Mouse (Mus musculus): ENCODE data around the gene Rassf2.

Rassf2 gene

DNA sequence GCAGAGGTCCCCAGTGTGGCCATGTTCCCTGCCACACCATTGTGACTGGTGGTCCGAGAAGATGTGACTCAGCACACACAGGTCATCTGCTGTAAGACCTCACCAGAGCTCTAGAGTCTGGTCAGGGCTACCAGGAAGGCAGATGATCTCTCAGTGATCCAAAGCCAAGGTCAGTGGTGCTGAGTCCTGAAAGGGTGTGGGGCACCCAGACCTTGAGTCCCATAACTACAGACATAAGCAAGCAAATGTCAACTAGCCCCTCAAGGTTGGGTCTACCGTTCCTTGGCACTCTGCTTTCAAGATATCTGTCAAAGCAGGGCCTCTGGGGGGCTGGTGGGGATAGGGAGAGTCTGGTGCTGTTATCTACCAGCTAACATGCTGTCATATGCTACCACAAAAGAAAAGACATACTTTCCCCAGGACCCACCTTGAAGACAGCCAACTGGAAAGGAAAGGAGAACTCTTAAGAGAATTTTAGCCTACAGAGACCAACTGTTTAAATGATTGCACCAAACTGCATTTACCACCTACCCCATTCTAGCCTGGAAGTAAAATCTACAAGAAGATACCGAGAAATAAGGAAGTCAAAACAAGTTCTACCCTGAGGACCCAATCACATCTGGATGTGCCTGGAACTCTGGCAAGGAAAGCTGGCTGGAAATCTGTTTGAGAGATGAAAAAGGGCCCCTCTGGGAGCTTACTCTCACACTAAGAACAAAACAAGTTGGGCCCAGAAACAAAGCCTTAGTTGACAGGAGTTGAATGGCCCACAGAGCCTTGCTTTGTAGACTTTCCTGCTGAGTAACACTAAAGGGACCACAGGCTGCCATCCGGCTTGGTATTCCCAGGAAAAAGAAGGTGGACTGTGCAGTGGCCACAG lies 4.8 kb upstream of the Rassf2 start:
- no peak for DNase-seq (ENCODE audit: low read depth, low spot score)

DNA sequence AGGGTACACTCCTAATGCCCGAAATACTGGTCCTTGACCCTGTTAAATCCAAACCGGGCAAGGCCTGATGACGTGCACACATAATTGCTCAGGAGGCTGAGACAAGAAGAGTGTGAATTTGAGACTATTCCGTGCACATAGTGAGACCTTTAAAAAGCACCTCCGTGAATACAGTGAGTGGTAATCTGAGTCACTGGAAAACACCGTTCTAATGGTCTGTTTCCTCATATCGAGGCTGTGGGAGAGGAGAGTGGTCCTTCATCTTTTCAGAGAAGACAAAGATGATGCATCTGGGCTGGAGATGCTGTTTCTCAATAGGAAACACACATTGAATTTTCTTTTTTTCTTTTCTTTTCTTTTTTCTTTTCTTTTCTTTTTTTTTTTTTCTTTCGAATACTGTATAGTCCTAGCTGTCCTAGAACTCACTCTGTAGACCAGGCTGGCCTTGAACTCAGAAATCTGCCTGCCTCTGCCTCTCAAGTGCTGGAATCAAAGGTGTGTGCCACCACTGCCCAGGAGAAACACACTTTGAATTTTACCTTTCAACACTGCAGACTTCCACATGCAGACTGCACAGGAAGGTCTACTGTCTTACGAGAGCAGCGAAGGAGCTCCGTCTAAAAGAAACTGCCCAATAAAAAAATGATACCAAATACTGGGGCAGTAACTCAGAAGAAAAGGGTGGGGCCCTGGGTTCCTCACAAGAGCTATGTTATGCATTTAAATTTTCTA lies 1.5 kb upstream of the Rassf2 start:
- no peak for DNase-seq (ENCODE audit: low read depth, low spot score)

DNA sequence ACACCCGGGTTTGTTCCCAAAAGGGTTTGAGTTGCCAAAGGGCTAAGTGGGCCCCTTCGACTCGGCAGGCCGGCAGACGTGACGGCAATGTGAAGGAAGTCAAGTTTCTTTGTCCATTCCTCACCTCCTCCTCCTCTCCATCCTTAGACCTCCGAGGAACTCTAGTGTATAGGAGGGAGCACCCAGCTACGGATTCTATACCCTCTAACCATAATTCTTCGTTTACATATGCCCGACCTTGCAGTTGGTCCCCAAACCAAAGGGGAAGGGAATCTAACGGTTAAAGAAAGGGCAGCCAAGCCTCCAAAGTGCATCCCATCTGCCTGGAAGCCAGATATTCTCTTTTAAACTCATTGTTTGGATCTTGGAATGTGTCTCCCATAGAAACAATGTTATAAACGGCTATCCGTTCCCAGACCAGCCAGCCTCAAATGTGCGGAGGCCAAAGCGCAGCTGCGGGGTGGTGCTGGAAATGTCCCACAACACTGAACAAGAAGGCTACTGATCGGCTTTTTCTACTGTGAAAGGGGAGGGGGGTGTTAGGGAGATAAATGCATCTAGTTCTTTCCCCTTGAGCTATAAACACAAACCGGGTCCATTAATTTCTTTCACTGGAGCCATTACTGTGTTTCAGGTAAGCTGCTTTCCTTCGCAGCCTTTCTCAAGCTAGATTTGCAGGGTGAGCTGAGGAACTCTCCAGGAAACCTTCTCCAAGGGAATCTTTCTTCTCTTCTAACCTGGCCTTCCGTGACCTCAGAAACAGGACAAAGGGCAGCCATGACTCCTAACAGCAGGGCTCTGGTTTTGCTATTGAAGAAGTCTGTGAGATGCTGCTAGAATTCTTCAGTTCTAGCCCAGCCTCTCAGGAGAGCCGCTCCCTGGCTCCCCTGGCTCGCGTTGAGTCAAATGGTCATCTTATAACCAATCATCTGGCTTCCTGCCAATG lies 633 bp upstream of the Rassf2 start:
- no peak for DNase-seq (ENCODE audit: low read depth, low spot score)

DNA sequence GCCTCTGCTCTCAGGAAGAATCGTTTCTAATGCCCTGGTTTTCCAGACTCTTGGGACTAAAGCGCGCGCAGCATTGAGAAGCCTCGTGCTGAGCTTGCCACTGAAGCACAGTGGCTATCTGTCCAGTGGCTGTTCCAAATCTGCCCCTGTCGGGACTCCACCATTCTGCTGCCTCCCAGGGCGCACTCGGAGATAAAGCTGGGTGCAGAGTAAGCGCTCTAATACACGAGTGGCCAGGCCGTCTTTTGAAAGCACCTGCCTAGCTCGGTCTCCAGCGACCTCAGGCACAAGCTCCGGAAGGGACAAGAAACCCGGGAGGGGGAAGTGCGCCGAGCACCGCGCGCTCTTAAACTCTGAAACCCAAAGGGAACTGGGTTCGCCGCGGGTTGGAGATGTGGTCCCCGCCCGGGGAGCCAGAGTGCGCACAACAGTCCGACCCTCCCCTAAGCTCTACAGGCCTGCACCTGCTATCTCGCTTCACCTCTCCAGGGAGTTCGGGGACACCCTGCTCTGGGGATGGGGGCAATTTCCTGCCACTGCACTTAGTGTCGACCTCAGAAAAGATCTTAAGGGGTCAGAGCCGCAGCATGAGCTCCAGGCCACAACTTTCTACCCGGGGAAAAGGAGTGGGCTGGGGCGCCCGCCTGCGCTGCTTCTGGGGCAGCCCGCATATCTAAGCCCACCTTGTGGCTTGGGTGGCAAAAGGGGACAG lies 1.0 kb downstream of the Rassf2 start:
- no peak for DNase-seq (ENCODE audit: low read depth, low spot score)

DNA sequence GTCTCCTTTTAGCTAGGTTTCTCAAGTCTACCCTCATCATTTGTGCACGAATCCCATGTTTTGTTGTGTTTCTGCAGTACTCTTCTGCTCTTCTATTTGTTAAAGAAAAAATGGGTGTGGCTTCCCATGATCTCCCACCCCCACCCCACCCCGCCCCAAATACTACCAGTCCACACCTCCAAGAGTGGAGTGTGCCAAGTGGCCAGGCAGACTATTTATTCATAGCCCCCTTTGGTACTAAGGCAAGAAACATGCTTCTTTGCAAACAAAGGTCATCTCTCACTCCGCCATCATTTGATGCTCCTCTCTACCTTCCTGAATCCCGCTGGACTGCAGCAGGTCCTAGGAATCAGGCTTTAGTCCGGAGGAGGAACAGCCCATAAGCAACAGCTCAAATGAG lies 2.0 kb downstream of the Rassf2 start:
- no peak for DNase-seq (ENCODE audit: low read depth, low spot score)

DNA sequence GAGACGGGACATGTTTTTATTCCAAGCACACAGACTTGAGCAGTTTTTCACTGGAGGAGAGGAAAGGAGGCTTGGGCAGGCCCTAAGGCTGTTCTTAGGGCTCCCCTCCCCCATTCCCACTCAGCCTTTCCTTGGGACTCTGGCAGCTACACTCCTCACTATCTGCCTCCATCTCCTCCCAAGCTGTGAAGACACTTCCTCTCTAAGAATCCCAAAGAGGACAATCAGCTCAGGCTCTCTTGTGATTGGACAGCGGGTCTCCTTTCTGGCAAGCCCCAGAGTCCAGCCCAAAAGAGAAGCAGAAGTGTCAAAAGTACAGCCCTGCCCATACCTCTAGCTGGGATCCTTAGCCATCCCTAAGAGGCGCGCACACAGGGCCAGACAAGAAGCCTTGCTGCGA lies 2.7 kb downstream of the Rassf2 start:
- no peak for DNase-seq (ENCODE audit: low read depth, low spot score)

DNA sequence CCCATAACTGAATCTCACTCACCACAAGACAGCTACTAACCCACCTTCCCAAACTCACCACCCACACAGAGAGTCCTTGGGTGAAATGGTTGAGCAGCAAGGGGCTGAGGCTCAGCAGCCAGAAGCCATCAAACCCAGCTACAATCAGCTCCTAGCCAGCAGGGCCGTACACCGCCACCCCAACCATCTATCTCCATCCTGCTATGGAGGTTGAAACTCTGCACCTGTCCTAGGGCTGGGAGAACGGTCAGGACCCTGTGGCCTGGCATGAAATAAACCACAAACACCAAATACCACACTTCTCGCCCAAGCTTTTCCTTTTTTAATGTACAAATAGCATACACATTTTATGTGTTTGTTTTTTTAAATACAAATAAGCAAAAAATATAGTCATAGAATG lies 6.0 kb downstream of the Rassf2 start:
- no peak for DNase-seq (ENCODE audit: low read depth, low spot score)

DNA sequence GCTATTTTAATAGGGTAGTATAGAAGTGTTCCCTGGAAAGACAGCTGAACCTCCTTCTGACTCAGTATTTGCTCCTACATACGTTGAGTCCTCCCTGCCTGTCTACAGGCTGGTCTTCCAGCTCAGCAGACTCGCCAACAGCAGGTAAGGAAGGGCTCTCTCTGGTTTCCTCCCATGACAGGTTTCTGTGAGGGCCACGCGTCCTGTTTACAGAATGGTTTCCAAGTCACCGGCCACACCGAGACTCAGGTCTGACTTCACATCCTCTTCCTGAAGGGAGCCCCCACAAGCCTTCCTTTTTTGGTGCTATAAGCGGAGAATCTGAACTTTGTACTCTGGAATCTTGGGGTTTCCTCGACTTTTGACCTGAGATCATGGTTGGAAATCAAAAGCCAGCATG lies 7.4 kb downstream of the Rassf2 start:
- DNase-seq (ENCODE audit: low read depth, low spot score): no peak

DNA sequence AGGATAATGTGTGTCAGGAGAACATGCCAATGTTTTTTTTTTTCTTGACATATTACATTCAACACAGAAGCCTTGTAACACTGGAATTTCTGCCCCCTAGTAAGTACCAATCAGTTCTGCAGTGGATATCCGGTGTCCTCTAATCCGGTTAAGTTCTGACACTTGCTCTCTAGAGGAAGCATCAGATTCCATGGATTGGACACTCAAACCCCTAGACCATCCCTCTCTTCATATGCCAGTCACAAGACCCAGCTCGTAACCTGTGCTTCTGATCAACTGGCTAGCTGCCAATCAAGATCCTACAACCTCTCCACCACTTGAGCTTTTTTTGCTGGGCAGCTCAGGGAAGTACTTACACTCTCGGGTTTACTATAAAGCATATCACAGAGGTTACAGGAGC lies 8.4 kb downstream of the Rassf2 start:
- no peak for DNase-seq (ENCODE audit: low read depth, low spot score)

DNA sequence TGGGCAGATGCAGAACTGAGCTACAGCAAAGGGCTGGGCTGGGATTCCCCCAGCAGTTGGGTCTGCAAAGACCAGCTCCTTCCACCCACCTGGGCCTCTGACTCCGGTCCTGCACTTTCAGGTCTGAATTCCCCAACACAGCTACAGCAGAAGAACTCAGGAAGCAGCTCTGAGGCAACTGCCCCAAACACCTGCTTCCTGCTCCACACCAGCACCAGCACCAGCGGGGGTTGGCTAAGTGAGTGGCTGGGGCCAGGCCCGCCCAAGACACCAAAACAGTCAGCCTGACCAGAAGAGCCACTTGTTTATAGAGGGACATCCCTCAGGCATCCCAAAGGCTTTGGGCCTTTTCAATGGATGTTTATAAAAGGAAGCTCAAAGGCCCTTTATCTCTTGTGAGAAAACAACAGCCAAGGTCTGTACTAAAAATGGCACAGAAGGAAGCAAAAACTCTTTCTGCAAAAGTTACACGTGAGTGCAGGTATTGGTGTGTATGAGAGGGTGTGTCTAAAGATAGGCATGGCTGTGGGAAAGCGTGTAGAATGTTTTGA lies 9.0 kb downstream of the Rassf2 start:
- no peak for DNase-seq (ENCODE audit: low read depth, low spot score)

DNA sequence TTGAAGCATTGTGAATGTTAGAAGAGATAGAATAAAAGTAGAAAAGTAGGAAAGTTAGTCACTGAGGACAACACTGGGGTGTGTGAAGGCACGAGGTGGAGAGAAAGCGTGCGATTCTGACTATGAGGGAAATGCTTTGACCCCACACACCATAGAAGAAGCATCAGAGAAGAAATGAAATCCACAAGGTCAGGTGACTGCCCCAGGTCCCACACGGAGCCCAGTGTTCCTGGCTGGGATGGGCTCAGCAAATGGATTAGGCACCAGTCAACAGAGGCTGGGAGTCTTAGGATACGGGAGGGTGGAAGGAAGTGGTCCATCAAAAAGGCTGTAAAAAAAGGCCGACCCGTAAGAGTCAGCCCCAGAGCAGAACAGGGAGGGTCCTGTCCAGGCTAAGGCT lies 9.6 kb downstream of the Rassf2 start:
- DNase-seq (ENCODE audit: low read depth, low spot score): no peak

DNA sequence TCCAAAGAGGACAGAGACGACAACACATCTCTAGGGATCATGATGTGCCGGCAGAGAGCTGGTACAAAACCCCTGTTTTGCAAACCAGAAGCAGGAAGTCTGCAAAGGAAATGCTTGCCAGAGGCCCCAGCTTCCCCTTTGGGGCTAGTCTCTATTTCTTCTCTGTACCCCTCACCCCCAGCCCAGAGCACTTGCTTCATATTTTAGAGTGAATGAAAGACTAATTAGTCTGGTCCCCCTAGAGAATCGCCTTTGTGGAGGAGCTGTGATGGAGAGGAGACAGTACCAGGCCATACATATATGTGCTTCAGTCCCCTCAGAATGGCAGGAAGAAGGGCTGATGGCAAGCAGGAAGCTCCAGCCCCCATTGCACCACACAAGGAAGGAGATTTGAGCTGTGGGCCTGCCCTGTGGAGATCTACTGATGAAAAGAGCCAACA lies 10.7 kb downstream of the Rassf2 start:
- no peak for DNase-seq (ENCODE audit: low read depth, low spot score)

DNA sequence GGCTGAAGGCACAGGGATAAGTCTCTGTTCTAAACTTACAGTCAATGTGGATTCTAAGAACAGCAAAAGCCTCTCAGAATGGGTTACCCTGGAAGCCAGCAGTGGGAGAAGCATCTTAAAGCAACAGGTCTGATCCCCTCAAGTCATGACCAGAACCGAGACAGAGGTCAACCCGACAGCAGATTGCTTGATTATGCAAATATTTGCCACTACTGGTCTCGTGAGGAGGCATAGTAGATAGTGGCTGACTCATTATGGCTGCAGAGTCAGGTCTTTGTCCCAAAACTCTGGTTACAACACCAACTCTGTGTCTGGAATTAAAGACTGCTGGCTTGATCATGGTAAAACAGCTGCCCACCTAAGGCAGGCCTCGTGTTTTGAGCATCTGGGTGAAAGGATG lies 11.9 kb downstream of the Rassf2 start:
- no peak for DNase-seq (ENCODE audit: low read depth, low spot score)

DNA sequence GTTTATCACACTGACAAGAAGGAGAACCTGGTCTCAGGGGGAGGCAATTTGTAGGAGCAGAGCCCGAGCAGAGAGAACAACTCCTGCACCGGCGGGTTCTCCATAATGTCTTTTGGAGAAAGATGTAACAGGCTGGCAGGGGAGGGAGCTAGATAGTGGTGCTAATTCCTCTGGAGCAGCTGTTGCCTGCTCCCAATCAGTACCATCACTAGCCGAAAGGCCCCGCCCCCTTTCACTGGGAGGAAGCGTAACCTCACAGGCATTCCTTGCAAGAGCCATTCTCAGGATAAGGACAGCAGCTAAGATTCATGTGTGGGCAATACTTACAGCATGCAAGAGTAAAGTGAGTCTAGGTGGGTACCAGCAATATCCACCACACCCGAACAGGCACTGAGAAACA lies 12.4 kb downstream of the Rassf2 start:
- DNase-seq (ENCODE audit: low read depth, low spot score): no peak

DNA sequence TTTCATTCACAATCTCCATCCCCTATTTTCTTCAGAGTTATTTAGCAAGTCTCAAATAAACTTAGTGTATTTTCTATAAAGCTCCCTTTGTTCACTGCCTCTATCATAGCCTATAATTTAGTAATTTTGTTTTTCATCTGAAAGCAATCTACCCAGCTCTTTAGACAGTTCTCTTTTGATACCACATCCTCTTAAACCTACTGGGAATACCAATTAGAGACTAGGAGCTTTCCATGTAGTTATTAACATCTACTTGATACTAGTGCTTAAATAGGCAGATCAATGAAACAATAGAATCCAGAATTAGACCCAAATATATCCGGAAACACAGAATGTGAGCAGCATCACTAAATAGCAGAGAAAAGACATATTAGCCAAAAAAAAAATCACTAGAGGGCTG lies 14.0 kb downstream of the Rassf2 start:
- DNase-seq (ENCODE audit: low read depth, low spot score): no peak

DNA sequence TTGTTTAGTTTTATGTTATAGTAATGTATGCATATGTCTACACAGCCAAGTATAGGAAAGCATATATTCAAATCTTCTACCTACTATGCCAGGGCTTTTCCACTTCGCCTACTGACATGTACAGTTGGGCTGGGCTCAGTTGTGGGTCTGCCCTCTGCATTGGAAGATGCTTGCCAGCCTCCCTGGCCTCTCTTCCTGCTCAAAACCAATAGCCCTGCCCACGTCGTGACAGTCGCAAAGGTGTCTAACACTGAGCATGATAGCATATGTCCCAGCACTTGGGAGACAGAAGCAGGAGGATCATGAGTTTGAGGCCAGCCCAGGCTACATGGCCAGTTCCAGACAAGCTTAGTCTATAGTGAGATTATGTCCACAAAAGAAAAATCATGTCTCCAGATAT lies 16.9 kb downstream of the Rassf2 start:
- DNase-seq (ENCODE audit: low read depth, low spot score): no peak

DNA sequence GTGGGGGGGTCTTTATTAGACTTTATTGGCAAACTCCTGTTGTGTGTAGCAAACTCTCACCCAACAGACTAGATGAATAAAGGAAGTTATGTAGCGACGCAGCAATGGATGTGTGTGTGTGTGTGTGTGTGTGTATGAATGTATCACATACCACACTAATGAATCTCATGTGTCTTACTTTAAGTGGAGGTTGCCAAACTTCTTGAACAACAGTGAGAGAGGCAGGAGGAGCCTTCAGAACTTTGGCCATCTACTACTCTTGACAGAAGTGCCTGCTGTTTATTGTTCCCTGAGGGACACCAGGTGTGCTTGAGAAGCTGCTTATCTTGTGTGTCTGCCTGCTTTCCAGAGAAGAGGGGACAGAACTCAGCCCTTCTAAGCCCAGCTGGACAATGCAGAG lies 19.3 kb downstream of the Rassf2 start:
- no peak for DNase-seq (ENCODE audit: low read depth, low spot score)

DNA sequence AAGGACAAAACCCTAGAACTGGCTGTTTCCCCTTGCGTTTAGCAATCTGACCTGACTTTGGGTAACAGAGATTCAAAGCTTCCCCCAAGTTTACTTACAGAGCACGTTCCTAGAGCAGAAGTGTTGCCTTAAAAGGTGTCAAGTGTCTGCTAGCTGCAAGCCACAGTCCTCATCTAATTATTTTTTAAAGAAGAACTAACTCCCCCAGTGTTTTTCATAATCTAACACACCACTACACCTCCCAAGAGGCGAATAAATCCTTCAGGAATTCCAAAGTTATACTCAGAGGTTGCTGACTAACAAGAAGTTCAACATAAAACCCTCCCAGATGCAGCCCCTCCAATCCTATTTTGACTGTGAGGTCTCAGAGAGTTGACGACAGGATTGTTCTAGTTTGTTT lies 21.9 kb downstream of the Rassf2 start:
- no peak for DNase-seq (ENCODE audit: low read depth, low spot score)

DNA sequence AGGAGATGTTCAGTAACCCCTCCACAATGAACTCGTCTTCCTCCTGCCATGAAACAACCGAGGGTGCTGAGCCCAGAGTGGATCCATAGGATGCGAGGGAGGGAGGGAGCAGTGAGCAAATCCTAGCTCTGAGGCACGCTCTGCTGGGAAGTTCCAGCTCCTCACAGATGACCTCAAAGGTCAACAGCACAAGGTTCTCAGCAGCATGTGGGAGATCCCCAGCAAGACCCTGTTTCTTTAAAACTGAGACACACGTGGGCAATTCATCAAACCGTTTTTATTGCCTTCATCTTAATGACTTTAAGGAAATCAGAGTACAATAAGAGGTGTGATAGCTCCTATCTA lies 22.6 kb downstream of the Rassf2 start:
- DNase-seq (ENCODE audit: low read depth, low spot score): no peak

DNA sequence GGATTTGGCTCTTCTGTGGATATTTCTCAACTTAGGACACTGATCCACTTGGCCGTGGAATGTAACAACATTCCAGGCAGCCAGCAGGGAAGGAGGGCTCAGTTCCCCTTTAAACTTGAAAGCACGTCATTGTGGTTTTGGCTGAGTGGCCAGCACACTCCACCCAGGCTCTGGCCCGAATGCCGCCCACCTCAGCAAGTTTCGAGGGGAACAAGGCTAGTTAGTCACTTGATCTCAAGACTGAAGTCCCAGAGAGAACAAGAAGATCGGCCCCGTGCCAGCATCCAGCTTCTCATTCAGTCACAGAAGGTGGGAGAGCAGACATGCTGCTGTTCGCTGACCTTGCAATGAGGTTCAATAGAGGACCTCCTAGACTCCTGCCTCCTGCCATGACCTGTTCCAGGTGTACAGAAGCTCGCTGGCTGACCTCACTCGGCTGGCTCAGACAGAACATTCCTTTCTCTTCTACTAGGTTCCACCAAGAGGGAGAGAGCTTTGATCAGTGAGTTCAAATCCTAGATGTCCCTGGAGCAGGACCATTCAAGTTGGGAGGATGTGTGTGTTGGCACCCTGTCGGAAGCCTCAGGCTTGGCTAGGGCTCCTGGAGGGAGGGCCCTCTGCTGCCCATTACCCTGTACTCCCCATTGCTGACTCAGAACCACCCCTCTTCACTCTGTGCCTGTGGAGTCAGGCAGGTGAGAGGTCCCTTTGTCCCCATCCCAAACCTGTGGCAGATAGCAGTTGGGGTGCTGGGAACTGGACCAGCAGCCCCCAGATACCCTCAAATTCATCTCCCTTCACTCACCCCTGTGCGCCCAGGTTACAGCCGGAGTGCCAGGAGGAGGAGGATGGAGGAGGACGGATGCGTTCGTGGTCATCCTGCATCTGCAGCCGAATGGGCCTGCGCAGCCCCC lies 23.2 kb downstream of the Rassf2 start:
- peak; percentile 93 for DNase-seq (ENCODE audit: low read depth, low spot score)

Measured in skeletal muscle tissue, adult 2 months (tissue).